In genomic region chr5:113221147-113221865, GRCm38 (mm10) we compare ENCODE assay signal across 8 mouse cellular contexts. TPM values are rescaled to one million over a fixed set of nuclear protein-coding genes. Genes with fewer than 3 reads are reported as not detected.
DNase-seq lines count a peak whose midpoint lies in the region; ATAC-seq lines count a peak whose summit lies in the region.

2900026A02Rik (minus strand) TSS chr5:113221236.

- peak; percentile 59 for DNase-seq in WW6 (ENCODE audit: low read depth, low spot score)
- DNase-seq in cerebellum, postnatal 10 days, result peak; percentile 90 to 92
- peak; percentile 61 for DNase-seq in gastrocnemius, adult 18-20 months (ENCODE audit: low spot score)
- peak; percentile 56 to 59 for DNase-seq in layer of hippocampus, postnatal 36 days
- DNase-seq in lung, postnatal 14 days, result peak; percentile 86
- peak; percentile 83 for DNase-seq in retina, embryonic 14.5 days (ENCODE audit: low spot score)
- DNase-seq in urinary bladder, postnatal 14 days (ENCODE audit: low spot score), result peak; percentile 86

- H3K4me2 ChIP-seq in hindbrain, embryonic 13.5 days, result peak within 1 kb of the TSS; percentile 86

- H3K9me3 ChIP-seq in hindbrain, embryonic 13.5 days, result no peaks in the 10 kb centered on the region

- H3K36me3 ChIP-seq in hindbrain, embryonic 13.5 days, result no peaks in the 10 kb centered on the region

- peak; percentile 37; the same call in 1 of the 2 replicates for ATAC-seq in hindbrain, embryonic 13.5 days (ENCODE audit: low FRiP score)

- H3K4me3 ChIP-seq in hindbrain, embryonic 13.5 days, result peak within 1 kb of the TSS; percentile 57

- peaks cover 21% of the 10 kb centered on the region for H3K27me3 ChIP-seq in hindbrain, embryonic 13.5 days

- no peak within 1 kb of the TSS for H3K27ac ChIP-seq in hindbrain, embryonic 13.5 days

- 9% methylated on average over 48 of the region's 62 CpGs for WGBS in hindbrain, embryonic 13.5 days

- H3K9ac ChIP-seq in hindbrain, embryonic 13.5 days, result peak within 1 kb of the TSS; percentile 70

- peaks cover 18% of the 10 kb centered on the region for H3K4me1 ChIP-seq in hindbrain, embryonic 13.5 days (replicated peaks)

RNA-seq across cellular contexts. Expression of gene 2900026A02Rik, which starts in this region (rescaled TPM):
- total RNA-seq in gastrocnemius, adult 18-20 months (2021), result 10 to 100 TPM; 21.3 to 25.8 TPM
- 2.4 and 2.7 TPM in 2 replicates for polyA plus RNA-seq in hindbrain, embryonic 13.5 days (2015; fragmentation: Nextera tagmentation; extraction: Ambion mirVana)
- 10 to 100 TPM; 62.4 to 66.1 TPM for total RNA-seq in layer of hippocampus, postnatal 36 days (2021)
